Mouse (Mus musculus): Measurements from ENCODE around the gene Ergic1.

DNA sequence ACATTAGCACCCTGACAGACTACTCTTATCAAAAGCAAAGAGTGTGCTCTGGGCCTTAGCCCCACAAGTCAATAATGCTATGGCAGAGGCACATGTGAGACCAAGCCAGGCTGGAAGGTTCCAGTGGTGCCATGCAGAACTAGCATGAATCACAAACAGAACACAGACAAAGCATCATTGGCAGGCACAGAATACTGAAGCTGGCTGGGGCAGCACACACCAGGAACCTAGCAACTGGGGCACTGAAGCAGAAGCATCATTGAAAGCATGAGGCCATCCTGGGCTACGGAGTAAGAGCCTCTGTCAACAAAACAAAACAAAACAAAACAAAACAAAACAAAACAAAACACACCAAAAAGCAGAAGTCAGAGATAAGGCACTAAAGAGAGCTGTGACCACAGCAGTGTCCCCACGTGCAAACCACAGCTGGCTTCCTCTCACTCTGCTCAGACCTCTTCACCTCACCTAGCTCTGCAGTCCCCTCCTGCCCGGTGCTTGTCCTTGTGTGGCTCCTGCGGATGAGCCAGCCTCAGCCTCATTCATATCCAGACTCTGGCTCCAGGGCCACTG, 28.7 kb upstream of the Ergic1 start:
- TF ChIP-seq CTCF (IDR thresholded peaks at IDR 0.05; ENCODE audit: control insufficient read depth, insufficient read depth, insufficient read length) (no peak), CEBPB (IDR thresholded peaks at IDR 0.05; ENCODE audit: low read depth) (no peak), MYOD1 (IDR thresholded peaks at IDR 0.05; ENCODE audit: control insufficient read depth, insufficient read length, low read depth) (no peak), MAX (IDR thresholded peaks at IDR 0.05) (no peak), FOSL1 (IDR thresholded peaks at IDR 0.05; ENCODE audit: insufficient read depth, low read length, poor library complexity, severe bottlenecking) (no peak), USF1 (IDR thresholded peaks at IDR 0.05; ENCODE audit: low read depth) (no peak), MYOG (IDR thresholded peaks at IDR 0.05; ENCODE audit: control insufficient read depth, extremely low read depth, insufficient read length) (no peak)
